14 mouse cellular contexts compared by ENCODE assay signal in the genomic region with DNA sequence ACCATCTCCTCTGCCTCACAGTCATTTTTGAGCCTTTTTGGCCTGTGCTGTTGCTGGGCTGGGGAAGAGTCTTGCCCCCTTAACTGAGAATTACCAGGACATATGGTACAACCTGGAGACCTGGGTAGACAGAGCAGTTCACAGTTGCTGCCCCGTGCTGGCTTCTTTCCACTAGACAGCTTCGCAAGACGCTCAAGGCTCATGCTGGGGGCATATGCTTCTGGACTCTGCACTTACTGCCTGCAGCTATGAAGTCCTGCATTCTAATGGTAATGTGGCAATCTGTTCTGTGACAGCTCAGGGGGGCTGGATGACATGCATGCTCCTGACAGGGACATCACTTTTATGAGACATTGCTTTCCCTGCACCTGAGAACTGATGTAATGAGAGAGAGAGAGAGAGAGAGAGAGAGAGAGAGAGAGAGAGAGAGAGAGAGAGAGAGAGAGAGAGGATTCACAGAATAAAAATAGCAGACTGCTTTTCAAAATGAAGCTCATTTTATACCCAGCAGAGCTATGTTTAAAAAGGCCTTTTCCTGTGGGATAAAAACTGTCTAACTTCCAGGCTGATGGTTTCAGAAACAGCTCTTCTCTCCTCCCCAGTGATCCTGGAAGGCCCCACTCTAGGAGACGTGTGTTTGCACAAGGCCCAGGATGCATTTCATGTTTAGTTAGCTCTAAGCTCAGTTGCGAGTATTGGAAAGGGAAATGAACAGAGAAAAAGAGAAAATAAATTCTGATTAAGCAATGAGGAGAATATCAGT.
A peak's percentile ranks its signal among the peaks of the same experiment; 100 is the strongest.
DNase-seq lines count a peak whose midpoint lies in the region; ATAC-seq and TF ChIP-seq lines count a peak whose summit lies in the region.
"Had no signal": no experiment of that assay in that cellular context is flagged by ENCODE, and none has a peak within 500 bp of the region (broad histone marks: within the 10 kb centered on the region; RNA-seq: fewer than 3 reads in every experiment).

No protein-coding gene starts in this region.

- 21% methylated on average over 5 of the region's 5 CpGs for WGBS in forebrain, postnatal 0 days
- WGBS in midbrain, embryonic 15.5 days, result 13% methylated on average over 5 of the region's 5 CpGs
- 53% methylated on average over 5 of the region's 5 CpGs for WGBS in intestine, embryonic 16.5 days

- peak overlapping the region; percentile 76 for H3K27ac ChIP-seq in forebrain, postnatal 0 days (ENCODE audit: low read depth, low read length)
- H3K27ac ChIP-seq in midbrain, embryonic 15.5 days, result peak overlapping the region; percentile 77
- H3K27ac ChIP-seq in intestine, embryonic 16.5 days (ENCODE audit: low read length), result no peak overlapping the region
- H3K27ac ChIP-seq: heart, embryonic 15.5 days; kidney, postnatal 0 days; limb, embryonic 10.5 days had no signal

- 0 out of 2 replicates have a peak, but pooled peaks cover 3% of the 10 kb centered on the region for H3K4me1 ChIP-seq in forebrain, postnatal 0 days (ENCODE audit: insufficient read depth)
- H3K4me1 ChIP-seq in midbrain, embryonic 15.5 days, result peaks cover 19% of the 10 kb centered on the region
- no peaks in the 10 kb centered on the region for H3K4me1 ChIP-seq in intestine, embryonic 16.5 days (ENCODE audit: control insufficient read depth, insufficient read depth, low read length)
- H3K4me1 ChIP-seq: heart, embryonic 15.5 days had no signal

- no peak overlapping the region for H3K9ac ChIP-seq in forebrain, postnatal 0 days
- no peak overlapping the region for H3K9ac ChIP-seq in midbrain, embryonic 15.5 days
- H3K9ac ChIP-seq in intestine, embryonic 16.5 days (ENCODE audit: low read depth, low read length), result no peak overlapping the region
- H3K9ac ChIP-seq: heart, embryonic 15.5 days had no signal

- peak; percentile 48; the same call in 1 of the 2 replicates for ATAC-seq in forebrain, postnatal 0 days
- peak; percentile 85 for ATAC-seq in midbrain, embryonic 15.5 days (replicated peaks)
- no peak for ATAC-seq in intestine, embryonic 16.5 days
- ATAC-seq: activated CD4-positive, CD25-positive, alpha-beta regulatory T cell, adult 4 months had no signal

- no peak overlapping the region for H3K4me2 ChIP-seq in forebrain, postnatal 0 days (ENCODE audit: low read depth)
- H3K4me2 ChIP-seq in midbrain, embryonic 15.5 days, result no peak overlapping the region
- no peak overlapping the region for H3K4me2 ChIP-seq in intestine, embryonic 16.5 days (ENCODE audit: low read depth, low read length)
- H3K4me2 ChIP-seq: heart, embryonic 15.5 days had no signal

- no peak for TF ChIP-seq CTCF in forebrain, postnatal 0 days (IDR thresholded peaks at IDR 0.05; ENCODE audit: low read depth)

- H3K27me3 ChIP-seq in forebrain, postnatal 0 days (ENCODE audit: insufficient read depth, low read length), result no peaks in the 10 kb centered on the region
- H3K27me3 ChIP-seq in midbrain, embryonic 15.5 days (replicated peaks), result no peaks in the 10 kb centered on the region
- H3K27me3 ChIP-seq in intestine, embryonic 16.5 days (replicated peaks; ENCODE audit: control insufficient read depth, insufficient read depth, low read length), result no peaks in the 10 kb centered on the region
- H3K27me3 ChIP-seq: heart, embryonic 15.5 days had no signal

- H3K4me3 ChIP-seq in forebrain, postnatal 0 days (ENCODE audit: low read depth, low read length), result no peak overlapping the region
- no peak overlapping the region for H3K4me3 ChIP-seq in midbrain, embryonic 15.5 days
- H3K4me3 ChIP-seq in intestine, embryonic 16.5 days (ENCODE audit: low read length), result no peak overlapping the region
- H3K4me3 ChIP-seq: heart, embryonic 15.5 days; limb, embryonic 10.5 days; myocyte had no signal

- H3K36me3 ChIP-seq in forebrain, postnatal 0 days (ENCODE audit: insufficient read depth), result no peaks in the 10 kb centered on the region
- no peaks in the 10 kb centered on the region for H3K36me3 ChIP-seq in midbrain, embryonic 15.5 days (replicated peaks)
- H3K36me3 ChIP-seq in intestine, embryonic 16.5 days (ENCODE audit: control insufficient read depth, insufficient read depth, low read length), result no peaks in the 10 kb centered on the region
- H3K36me3 ChIP-seq: heart, embryonic 15.5 days; limb, embryonic 10.5 days had no signal

- peak; percentile 92 for DNase-seq in cerebellum, adult 11-12 months
- DNase-seq in cerebellum, postnatal 36 days, result peak; percentile 83
- DNase-seq in forebrain, postnatal 0 days, result peak; percentile 41
- DNase-seq in adrenal gland, adult (ENCODE audit: inconsistent age in 2 of 2, low spot score in 1 of 2), result no peak
- no peak for DNase-seq in spleen, postnatal 4 days (ENCODE audit: low spot score in 2 of 2)
- DNase-seq: lung, adult 2 months; thymus, postnatal 14 days had no signal

- no peaks in the 10 kb centered on the region for H3K9me3 ChIP-seq in forebrain, postnatal 0 days (ENCODE audit: low read length)
- no peaks in the 10 kb centered on the region for H3K9me3 ChIP-seq in midbrain, embryonic 15.5 days
- H3K9me3 ChIP-seq in intestine, embryonic 16.5 days (ENCODE audit: control insufficient read depth, low read length), result no peaks in the 10 kb centered on the region
- H3K9me3 ChIP-seq: heart, embryonic 15.5 days; limb, embryonic 10.5 days had no signal

Comparison
In these comparisons a context has a peak if more than half of its experiments do, and no peak if none do; other contexts are left out.
1. DNase-seq: peak in cerebellum, adult 11-12 months (single experiment), cerebellum, postnatal 36 days (2 of 2) and forebrain, postnatal 0 days (single experiment); none in adrenal gland, adult (0 of 2) and spleen, postnatal 4 days (0 of 2).